Mouse (Mus musculus): ENCODE measurements around the gene Nkx3-2.

Nkx3-2 gene

GRCm38 (mm10) chr5:41762141-41762946 is 2.0 kb downstream of the Nkx3-2 start:
- no peak for DNase-seq (ENCODE audit: low read depth, low spot score)

DNA sequence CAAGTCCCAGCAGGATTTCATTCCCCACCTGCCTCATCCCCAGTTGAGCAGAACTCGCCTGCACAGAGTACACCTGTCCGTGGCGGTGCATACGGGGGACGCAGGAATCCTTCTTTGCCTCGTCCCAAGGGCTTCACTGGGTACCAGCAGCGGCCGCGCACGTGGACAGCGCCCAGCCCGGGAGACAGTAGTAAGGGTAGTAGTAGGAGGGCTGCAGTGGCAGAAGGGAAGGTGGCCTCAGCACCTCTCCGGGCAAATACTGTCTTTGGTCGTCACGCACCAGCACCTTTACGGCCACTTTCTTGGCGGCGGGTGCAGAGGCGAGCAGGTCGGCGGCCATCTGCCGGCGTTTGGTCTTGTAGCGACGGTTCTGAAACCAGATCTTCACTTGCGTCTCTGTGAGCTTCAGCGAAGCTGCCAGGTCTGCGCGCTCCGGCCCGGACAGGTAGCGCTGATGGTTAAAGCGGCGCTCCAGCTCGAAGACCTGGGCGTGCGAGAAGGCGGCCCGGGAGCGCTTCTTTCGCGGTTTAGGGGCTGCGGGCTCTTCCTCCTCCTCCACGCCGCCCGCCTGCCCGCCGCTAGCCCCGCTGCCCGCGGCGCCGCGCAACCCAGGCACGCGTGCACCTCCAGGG is 2.7 kb downstream of the Nkx3-2 start:
- no peak for DNase-seq (ENCODE audit: low read depth, low spot score)

- no peak for DNase-seq (ENCODE audit: low read depth, low spot score)
Observed at GRCm38 (mm10) chr5:41760831-41761508, 3.3 kb downstream of the Nkx3-2 start.

- no peak for DNase-seq (ENCODE audit: low read depth, low spot score)
Observed at GRCm38 (mm10) chr5:41760071-41760470, 4.2 kb downstream of the Nkx3-2 start.

DNA sequence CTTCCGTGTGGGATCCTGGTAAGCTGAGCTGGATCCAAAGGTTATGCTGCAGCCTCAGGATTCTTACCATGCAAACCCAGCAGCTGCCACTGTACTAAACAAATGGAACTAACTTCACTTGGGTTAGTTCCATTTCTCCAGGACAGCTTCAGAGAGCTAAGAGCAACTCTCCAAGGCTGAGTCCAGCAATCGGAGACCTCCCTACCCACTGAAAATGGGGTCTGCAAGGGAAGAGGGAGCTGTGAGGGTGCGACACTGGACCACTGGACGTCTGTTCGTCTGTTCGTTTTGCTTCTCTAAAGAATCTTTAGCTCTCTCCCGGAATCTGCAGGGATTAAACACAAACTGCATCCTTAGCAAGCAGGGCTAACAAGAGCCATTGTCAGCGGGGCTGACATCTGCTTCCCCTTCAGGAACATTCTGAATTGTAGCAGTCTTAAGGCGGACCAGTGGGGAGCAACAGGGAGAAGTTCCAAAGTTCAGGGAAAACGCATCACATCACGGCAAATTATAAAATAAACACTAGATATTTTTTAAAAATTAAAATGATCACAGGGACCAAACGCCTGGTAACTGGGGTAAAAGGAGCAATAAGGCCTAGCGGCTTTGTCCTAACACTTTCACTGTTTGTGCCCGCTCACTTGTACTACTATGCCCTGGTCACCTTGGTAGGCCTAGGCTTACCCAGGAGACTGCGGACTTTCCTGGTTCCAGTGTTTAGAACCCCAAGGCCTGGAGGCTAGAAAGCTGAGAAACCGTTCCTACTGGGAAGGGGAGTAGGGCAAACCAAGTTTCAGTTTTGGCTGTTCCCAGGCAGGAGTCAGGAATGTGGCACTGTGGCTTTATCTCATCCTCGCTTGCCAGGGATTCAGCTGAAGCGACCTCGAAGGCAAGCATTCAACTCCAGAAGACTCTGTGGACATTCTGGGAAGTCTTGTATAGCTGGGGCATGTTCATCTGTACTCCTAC is 5.3 kb downstream of the Nkx3-2 start:
- no peak for DNase-seq (ENCODE audit: low read depth, low spot score)

GRCm38 (mm10) chr5:41757338-41757737 is 7.0 kb downstream of the Nkx3-2 start:
- no peak for DNase-seq (ENCODE audit: low read depth, low spot score)

- no peak for DNase-seq (ENCODE audit: low read depth, low spot score)
Observed at GRCm38 (mm10) chr5:41756396-41756795, 7.9 kb downstream of the Nkx3-2 start.

- DNase-seq (ENCODE audit: low read depth, low spot score) = no peak
Observed at GRCm38 (mm10) chr5:41755373-41755960, 8.8 kb downstream of the Nkx3-2 start.

DNA sequence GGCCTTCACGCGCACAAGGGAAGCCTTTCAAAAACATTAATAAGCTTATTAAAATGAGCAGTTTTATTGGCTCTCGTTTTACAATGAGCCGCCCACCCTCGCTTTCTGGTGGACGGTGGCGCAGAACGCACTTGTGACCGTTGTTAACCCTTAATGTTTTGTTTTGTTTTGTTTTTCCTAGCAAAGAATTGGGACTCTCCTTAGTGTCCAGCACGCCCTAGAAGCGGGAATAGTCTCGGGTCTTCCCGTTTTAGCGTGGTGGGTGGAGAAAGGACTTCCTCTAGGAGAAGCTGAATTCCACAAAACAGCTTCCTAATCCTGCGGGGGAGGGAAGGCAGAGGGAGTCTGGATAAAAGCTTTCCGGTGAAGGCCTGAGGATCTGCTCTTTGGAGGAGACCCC is 9.5 kb downstream of the Nkx3-2 start:
- no peak for DNase-seq (ENCODE audit: low read depth, low spot score)

DNA sequence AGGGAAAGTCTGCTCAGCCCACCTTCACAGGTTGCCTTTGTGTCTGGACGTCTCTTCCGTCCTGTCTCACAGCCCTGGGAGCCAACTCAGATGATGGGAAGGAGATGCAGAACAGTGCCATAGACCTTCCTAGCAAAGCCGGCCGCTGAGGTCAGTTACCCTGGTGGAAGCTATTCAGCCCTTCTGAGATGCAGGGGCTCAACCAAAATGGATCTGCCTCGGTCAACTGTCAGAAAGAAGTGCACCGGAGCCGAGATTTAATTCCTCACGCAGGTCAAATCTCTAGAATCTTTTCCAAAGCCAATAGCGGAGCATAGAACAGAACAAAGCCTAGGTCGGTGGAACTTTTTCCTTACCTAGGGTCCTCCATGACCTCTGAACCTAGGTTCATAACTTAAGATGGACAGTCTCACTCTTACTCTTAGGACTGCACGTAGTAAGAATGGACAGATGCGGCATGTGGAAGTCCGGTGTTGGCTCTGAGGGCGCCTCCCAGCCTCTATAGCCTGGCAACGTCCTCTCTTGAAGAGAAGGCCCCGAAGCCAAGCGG is 10.0 kb downstream of the Nkx3-2 start:
- DNase-seq (ENCODE audit: low read depth, low spot score) = no peak

DNA sequence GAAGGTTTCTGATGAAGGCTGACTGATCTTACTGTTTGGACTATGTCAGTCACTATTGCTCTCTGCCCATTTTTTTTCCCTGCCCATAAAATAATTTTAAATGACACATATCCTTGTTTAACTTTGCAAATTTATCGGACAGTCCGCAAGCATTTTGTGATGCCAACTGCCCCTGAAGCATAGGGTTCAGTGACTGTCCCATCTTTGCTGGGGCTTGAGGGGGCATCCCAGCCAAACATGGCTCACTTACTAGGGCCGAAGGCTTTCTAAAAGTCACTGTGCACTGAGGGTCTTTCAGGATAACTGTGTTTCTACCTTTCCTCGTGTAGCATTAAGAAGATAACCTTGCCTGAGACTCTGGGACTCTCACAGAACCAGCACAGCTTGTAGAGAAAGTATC is 11.6 kb downstream of the Nkx3-2 start:
- DNase-seq (ENCODE audit: low read depth, low spot score) = no peak

DNA sequence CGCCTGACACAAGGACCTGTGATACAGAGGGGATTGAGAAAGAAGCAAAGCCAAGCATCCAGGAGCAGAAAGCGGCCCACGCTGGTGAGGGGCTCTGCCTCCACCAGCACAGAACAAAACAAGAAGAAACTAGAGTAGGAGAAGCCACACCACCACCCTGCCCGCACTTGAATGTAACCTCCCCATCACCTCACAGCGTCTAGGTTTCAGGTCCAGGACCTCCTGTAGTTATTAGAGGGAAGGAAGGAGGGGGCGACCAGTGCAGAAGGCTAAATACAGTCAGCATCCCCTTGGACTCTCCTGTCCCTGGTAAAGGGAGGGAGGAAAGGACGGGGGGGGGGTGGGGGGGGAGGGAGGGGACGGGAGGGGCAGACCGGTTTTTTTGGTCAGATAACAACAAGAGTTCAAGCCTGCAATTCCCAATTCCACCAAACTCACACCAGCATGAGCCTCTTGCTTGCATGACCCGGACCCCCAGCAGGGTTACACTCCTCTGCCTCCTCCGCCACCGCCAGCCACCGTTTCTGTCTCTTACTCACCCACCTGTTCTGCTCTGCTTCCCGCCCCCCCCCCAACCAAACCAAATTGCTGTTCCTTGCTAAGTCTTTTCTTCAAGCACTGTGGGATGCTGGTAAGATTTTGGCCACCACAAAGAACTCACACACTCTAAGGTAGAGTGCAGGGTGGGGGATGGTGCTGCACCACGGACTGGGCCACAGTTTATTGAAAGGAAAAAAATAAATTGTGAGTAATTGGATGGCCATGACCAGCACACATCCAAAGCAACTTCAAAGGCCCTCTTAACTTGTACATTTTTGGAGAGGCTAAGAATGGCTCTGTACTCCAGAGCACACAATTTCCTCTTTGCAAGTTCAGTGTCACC is 19.2 kb downstream of the Nkx3-2 start:
- no peak for DNase-seq (ENCODE audit: low read depth, low spot score)

GRCm38 (mm10) chr5:41744234-41744633 is 20.1 kb downstream of the Nkx3-2 start:
- DNase-seq (ENCODE audit: low read depth, low spot score) = no peak

- no peak for DNase-seq (ENCODE audit: low read depth, low spot score)
Observed at GRCm38 (mm10) chr5:41738817-41739216, 25.5 kb downstream of the Nkx3-2 start.

DNA sequence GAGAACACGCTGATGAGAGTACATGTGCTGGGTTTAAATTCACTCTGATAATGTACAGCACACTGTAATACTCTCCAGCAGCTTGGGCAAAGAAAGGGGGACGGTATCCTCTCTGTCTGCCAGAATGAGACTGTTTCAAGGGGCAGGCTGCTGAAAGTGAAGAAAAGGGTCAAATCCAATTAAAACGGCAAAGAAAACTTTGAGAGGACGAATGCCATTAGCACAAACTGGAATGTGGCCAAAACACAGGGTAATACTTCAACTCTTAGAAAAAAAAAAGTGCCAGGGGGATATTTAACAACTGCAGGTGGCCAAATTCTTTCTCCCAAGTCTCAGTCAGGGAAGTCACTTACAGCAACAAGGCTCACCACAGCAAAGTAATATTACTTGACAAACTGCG is 27.3 kb downstream of the Nkx3-2 start:
- DNase-seq (ENCODE audit: low read depth, low spot score) = no peak

GRCm38 (mm10) chr5:41727017-41727416 is 37.3 kb downstream of the Nkx3-2 start:
- DNase-seq (ENCODE audit: low read depth, low spot score) = no peak

DNA sequence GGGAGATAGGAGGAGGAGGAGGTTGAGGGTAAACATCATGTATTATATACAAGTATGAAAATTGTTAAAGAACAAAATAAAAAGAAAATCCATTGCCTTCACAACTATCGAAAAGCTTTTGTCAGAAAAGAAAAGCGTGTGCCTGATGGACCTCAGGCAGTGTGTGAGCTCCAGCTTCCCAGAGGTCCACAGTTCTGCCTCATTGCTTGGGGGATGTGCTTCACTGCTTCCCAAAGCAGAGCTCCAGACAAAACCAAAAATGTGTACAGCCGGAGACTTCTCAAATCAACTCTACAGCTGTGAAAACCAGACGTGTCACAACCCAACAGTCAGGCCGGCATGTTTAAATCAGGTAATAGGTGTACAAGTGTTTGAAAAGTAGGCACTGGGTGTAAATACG is 38.7 kb downstream of the Nkx3-2 start:
- no peak for DNase-seq (ENCODE audit: low read depth, low spot score)

Data from embryo, embryonic 11.5 days (tissue).